Mouse (Mus musculus) urinary bladder, adult 18-20 months (tissue): ENCODE results near the gene Tbce.
"Not testable (repeated sequence)": the region's sequence is repeated elsewhere in the genome, so short reads cannot be mapped to it uniquely, and the experiment has no call there.

Source experiments
- DNase-seq, 2 experiments: peaks; one replicate each; pipeline ENCODE4 v3.0.0; 2022; ENCODE audit warnings: low spot score in 2 of 2, mixed read lengths in 2 of 2

The Tbce gene

DNA sequence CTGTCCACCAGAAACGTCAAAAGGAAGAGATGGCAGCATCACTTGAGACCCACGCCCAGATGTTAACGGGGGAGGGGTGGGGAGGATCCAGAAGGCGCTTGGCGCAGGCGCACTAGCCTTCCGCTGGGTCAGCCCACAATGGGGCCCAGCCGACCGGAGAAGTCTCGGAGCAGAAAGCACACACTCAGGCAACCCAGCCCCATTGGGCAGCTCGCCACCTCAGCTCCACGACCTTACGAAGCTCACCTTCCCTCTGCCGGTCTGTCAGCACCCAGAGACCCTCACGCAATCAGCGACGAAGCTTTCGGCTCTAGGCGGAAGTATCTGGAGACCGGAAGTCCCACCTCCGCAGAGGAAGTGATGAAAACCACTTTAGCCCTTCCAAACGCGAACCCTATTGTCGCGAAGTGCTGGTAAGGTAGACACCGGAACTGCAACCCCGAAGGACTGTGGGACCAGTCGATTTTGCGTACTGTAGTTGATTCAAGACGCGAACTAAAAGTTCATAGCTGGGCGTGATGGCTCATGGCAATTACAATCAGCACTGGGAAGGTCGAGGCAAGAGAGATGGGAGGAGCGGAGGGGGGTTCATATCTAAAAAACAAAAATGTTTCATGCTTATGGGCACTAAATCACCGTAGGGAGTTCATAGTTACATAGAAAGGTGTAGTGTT lies at the start of gene Tbce:
Tbce (minus strand) TSS at position 347 of the 674 bp plus-strand sequence.
- peak; percentile 82 to 93 for DNase-seq

GRCm38 (mm10) chr13:14088669-14089068 lies 49.2 kb upstream of the Tbce start:
- DNase-seq = no peak

GRCm38 (mm10) chr13:14075326-14075725 lies 35.9 kb upstream of the Tbce start:
- DNase-seq = no peak

DNA sequence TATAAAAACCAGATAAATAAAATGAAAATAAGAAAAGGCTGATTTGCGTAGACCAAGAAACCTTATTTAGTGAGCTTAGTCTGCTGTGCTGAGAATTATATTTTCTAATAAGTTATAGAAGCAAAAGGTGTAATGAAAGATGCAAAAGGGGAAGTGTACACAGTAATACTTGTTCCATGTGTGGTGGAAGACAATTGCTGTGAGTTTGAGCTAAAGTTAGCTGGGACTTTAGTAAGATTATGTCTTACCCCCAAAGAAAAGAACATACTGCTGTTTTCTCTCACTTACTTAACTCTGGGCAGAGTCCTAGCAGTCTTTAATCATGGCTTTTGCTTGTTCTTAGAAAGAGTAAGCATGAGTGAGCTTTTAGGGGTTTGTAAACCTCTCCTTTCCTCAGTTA lies 34.9 kb upstream of the Tbce start:
- no peak for DNase-seq

GRCm38 (mm10) chr13:14069291-14069690 lies 29.9 kb upstream of the Tbce start:
- no peak for DNase-seq

DNA sequence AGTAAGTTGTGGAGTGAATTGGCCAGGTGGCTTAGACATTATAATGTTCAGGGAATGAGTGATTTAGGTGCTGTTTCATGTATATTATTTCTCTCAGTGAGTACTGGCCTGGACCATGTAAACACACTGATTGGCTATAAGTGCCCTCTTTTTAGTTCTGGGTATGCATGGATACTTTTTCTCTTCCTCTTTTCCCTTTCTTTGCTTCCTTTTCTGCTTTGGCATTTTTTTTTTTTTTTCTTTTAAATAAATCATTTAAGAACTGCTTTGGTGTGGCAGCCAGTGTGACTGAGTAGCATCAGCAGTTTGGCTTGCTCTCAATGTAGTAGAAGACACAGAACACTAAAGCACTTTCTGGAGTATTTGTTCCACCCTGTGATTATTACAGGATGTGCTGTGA lies 28.6 kb upstream of the Tbce start:
- no peak for DNase-seq

DNA sequence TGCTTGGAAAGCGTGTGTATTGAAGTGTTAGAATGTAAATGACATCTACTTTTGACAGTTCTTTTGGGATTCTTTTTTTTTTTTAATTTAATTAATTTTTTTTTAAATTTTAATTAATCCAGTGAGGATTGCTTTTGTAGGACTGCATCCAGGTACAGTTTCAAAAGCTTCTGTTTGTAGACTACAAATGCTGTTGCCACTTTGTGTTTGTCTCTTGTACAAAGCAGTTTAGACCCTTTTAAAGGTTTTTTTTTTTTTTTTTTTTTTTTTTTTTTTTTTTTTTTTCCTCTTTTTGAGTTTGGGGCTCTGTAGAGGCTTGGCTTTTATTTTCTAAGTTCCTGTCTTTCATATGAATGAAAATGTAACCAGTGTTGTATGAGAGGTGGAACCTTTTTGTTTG lies 26.3 kb upstream of the Tbce start:
- no peak for DNase-seq

GRCm38 (mm10) chr13:14065028-14065380 lies 25.6 kb upstream of the Tbce start:
- DNase-seq = no peak

- DNase-seq = peak; percentile 19 to 44
Measured at GRCm38 (mm10) chr13:14064341-14065027, 25.0 kb upstream of the Tbce start.

- DNase-seq = no peak
Measured at GRCm38 (mm10) chr13:14063942-14064271, 24.5 kb upstream of the Tbce start.

DNA sequence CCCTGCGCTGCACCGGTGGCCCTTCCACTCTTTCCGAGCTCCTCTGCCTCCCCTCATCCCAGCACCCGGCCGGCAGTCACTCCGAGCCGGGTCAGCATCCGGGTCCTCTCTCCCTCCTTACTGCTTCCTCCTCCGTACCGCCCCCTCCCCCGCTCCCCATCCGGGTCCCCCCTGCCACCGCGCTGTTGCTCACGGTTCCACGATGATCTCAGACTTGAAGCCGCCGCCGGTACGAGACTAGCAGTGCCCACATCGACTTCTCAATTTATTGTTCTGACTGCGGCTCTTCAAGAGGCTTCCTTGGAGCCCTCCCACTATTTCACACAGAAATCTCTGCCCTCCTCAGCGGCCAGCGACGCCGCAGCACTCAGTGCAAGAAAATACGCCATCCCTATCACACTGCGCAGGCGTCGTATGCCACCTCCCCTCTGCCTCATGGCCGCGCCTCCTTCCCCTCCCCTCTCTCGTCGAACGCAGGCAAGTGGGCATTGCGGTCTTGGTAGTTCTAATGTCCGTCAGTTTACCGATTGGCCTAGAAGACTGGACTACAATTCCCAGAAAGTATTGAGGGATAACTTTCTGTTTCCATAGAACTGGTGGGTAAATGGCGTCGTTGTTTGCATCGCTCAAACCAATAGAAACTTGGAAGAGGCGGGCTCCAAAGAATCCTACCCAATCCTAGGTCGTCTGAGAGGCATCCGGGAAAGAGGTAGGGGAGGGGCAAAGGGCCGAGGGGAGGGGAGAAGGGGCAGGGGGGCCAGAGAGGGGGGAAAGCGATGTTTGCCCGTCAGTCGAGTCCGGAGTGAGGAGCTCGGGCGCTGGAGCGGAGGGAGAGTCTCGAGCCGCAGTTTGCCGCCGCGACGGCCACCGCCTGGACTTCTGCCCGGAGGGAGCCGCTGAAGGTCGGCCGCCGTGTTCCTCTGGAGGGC lies 23.8 kb upstream of the Tbce start, which contains the start of the genes Arid4b and Ggps1:
Arid4b (plus strand) TSS at position 220 of the 929 bp plus-strand sequence.
Ggps1 (minus strand) TSS at position 476 of the 929 bp plus-strand sequence.
- peak; percentile 86 to 95 for DNase-seq

- DNase-seq = no peak
Measured at GRCm38 (mm10) chr13:14062209-14063012, 23.0 kb upstream of the Tbce start.

DNA sequence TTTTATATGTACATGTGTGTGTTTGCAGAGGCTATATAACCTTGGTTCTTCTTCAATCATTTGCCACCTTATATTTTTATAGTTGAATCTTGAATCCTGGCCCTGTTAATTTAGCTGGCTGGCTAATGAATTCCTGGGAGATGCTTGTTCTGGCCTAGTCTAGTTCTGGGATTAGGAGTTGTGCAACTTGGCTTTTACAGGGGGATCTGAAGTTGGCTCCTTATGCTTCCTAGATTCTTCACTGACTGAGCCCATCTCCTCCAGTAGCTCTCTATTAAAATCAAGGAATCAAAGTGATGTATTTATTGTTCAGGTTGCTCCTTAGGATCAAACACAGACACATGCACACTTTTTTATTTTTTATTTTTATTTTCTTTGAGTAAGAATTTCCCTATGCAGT lies 20.1 kb upstream of the Tbce start:
- no peak for DNase-seq

GRCm38 (mm10) chr13:14056801-14057200 lies 17.4 kb upstream of the Tbce start:
- no peak for DNase-seq

- no peak for DNase-seq
Measured at GRCm38 (mm10) chr13:14049878-14050277, 10.4 kb upstream of the Tbce start.

DNA sequence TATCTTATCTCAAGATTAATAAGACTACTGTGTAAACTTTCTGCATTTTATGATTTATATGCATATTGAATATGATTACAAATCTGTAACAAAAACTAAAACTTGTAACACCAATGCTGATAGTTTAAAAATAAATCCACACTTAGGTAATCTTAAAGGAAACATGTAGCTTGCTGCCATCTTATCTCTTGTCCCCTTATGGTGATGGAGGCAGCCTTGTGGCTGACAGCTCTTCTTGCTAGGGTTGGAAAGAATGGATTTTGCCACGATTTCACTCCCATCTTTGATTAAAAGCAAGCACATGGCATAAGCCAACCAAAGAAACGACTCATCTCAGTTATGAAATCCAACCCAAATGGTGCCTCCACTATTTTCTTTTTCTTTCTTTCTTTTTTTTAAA lies 5.1 kb upstream of the Tbce start:
- DNase-seq = no peak

DNA sequence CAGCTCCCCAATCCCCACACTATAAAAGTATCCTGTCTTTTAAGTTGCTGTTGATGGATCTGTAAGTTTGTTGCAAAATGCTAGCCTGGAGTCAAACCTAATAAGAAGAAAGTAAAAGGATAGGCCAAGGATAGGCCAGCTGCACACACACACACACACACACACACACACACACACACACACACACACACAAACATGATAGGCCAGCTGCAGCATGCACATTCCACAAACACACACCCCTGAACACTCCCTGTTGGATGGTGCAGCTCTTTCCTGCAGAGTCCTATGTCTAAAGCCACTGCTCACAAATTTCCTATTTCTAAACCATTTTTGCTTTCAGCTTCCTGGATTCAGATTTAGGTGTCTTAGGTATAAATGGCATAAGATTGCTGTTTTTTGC lies 4.4 kb upstream of the Tbce start:
- DNase-seq = no peak

- DNase-seq = no peak
Measured at GRCm38 (mm10) chr13:14040186-14040585, 748 bp upstream of the Tbce start.

- peak in 1 of 2 experiments; percentile 9 for DNase-seq
Measured at GRCm38 (mm10) chr13:14038911-14039291, 537 bp downstream of the Tbce start.

- no peak for DNase-seq
Measured at GRCm38 (mm10) chr13:14035875-14036630, 3.4 kb downstream of the Tbce start.

DNA sequence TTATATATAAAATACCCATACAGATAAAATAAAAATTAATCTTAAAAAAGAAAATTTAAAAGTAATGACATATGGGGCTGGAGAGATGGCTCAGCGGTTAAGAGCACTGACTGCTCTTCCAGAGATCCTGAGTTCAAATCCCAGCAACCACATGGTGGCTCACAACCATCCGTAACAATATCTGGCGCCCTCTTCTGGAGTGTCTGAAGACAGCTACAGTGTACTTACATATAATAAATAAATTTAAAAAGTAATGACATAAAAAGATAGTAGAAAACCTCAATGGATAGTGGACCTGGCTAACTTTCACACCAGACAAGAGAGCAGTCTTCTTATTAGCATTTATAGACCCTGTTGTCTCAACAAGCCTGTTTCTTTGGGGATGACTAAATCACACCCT lies 4.1 kb downstream of the Tbce start:
- DNase-seq = not testable (repeated sequence)
